Mouse (Mus musculus): Measurements from ENCODE around the gene F2rl1. TPM values are rescaled to one million over a fixed set of nuclear protein-coding genes. Genes with fewer than 3 reads are reported as not detected.
"Not testable (repeated sequence)": the region's sequence is repeated elsewhere in the genome, so short reads cannot be mapped to it uniquely, and the experiment has no call there.

Gene F2rl1
- polyA plus RNA-seq, 1 experiment from 2014 or later, result 10.7 TPM

DNA sequence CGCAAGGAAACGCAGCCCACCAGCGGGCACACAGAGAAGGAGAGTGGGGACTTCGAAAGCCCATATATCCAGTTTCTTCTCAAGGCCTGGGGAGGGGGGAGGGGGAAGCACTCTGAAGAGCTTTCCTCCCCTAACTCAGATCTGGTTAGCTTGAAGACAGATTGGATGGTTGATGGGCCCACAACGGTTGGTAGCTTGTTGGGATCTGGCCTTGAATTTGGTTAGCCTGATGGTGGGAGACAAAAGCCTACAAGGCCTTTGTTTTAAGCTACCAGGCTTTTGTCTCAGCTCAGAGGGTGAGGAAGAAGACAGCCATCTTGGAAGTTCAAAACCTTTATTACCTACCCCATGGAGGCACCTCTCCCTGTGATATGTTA is 11.1 kb upstream of the F2rl1 start:
- 47% methylated on average over 5 of the region's 5 CpGs for WGBS
- Histone ChIP-seq H3K4me1 (replicated peaks; ENCODE audit: control insufficient read depth, insufficient read depth) (peaks cover 9% of the 10 kb centered on the region), H3K4me3 (ENCODE audit: low read depth, low read length) (no peak overlapping the region), H3K27ac (replicated peaks) (peak overlapping the region; percentile 56), H3K9ac (ENCODE audit: low read length) (no peak overlapping the region), H3K4me2 (replicated peaks; ENCODE audit: low read depth) (no peak overlapping the region), H3K27me3 (ENCODE audit: control insufficient read depth, insufficient read depth, low read length) (no peaks in the 10 kb centered on the region), H3K36me3 (ENCODE audit: control insufficient read depth, insufficient read depth, low read length) (no peaks in the 10 kb centered on the region), H3K9me3 (ENCODE audit: control insufficient read depth, low read length) (no peaks in the 10 kb centered on the region)
- TF ChIP-seq CTCF (IDR thresholded peaks at IDR 0.05; ENCODE audit: low read depth) (no peak), EP300 (optimal IDR thresholded peaks at IDR 0.05) (no peak)
- DNase-seq (ENCODE audit: low spot score) (peak; percentile 11), ATAC-seq (ENCODE audit: low FRiP score, low TSS enrichment) (no peak)

- H3K9ac ChIP-seq (ENCODE audit: low read length), result no peak overlapping the region
- ATAC-seq (ENCODE audit: low FRiP score, low TSS enrichment), result peak; percentile 36; the same call in 1 of the 2 replicates
- no peak overlapping the region for H3K4me3 ChIP-seq (ENCODE audit: low read depth, low read length)
- H3K36me3 ChIP-seq (ENCODE audit: control insufficient read depth, insufficient read depth, low read length), result no peaks in the 10 kb centered on the region
- 13% methylated on average over 11 of the region's 11 CpGs for WGBS
- H3K27ac ChIP-seq (replicated peaks), result peak overlapping the region; percentile 56
- H3K4me2 ChIP-seq (replicated peaks; ENCODE audit: low read depth), result no peak overlapping the region
- H3K27me3 ChIP-seq (ENCODE audit: control insufficient read depth, insufficient read depth, low read length), result no peaks in the 10 kb centered on the region
- H3K9me3 ChIP-seq (ENCODE audit: control insufficient read depth, low read length), result no peaks in the 10 kb centered on the region
- TF ChIP-seq CTCF (IDR thresholded peaks at IDR 0.05; ENCODE audit: low read depth), result no peak
- TF ChIP-seq EP300 (optimal IDR thresholded peaks at IDR 0.05), result peak; percentile 45
- peak; percentile 54 for DNase-seq (ENCODE audit: low spot score)
- peaks cover 9% of the 10 kb centered on the region for H3K4me1 ChIP-seq (replicated peaks; ENCODE audit: control insufficient read depth, insufficient read depth)
Observed at GRCm38 (mm10) chr13:95535461-95536116, 10.6 kb upstream of the F2rl1 start.

GRCm38 (mm10) chr13:95535026-95535425 is 10.0 kb upstream of the F2rl1 start:
- Histone ChIP-seq H3K36me3 (ENCODE audit: control insufficient read depth, insufficient read depth, low read length) (no peaks in the 10 kb centered on the region), H3K4me3 (ENCODE audit: low read depth, low read length) (no peak overlapping the region), H3K4me2 (replicated peaks; ENCODE audit: low read depth) (no peak overlapping the region), H3K4me1 (replicated peaks; ENCODE audit: control insufficient read depth, insufficient read depth) (peaks cover 9% of the 10 kb centered on the region), H3K27me3 (ENCODE audit: control insufficient read depth, insufficient read depth, low read length) (no peaks in the 10 kb centered on the region), H3K9me3 (ENCODE audit: control insufficient read depth, low read length) (no peaks in the 10 kb centered on the region), H3K9ac (ENCODE audit: low read length) (no peak overlapping the region), H3K27ac (replicated peaks) (0 out of 2 replicates have a peak overlapping the region, but pooled peaks have one; percentile 0)
- DNase-seq (ENCODE audit: low spot score), result no peak
- ATAC-seq (ENCODE audit: low FRiP score, low TSS enrichment), result no peak
- no peak for TF ChIP-seq CTCF (IDR thresholded peaks at IDR 0.05; ENCODE audit: low read depth)
- no peak for TF ChIP-seq EP300 (optimal IDR thresholded peaks at IDR 0.05)
- WGBS, result 31% methylated on average over 6 of the region's 6 CpGs

GRCm38 (mm10) chr13:95534131-95534561 is 9.1 kb upstream of the F2rl1 start:
- H3K27ac ChIP-seq (replicated peaks), result peak overlapping the region; percentile 45; the same call in 1 of the 2 replicates
- no peaks in the 10 kb centered on the region for H3K9me3 ChIP-seq (ENCODE audit: control insufficient read depth, low read length)
- H3K4me3 ChIP-seq (ENCODE audit: low read depth, low read length), result peak overlapping the region; percentile 12; the same call in 1 of the 2 replicates
- H3K4me2 ChIP-seq (replicated peaks; ENCODE audit: low read depth), result peak overlapping the region; percentile 38
- WGBS, result 6% methylated on average over 5 of the region's 5 CpGs
- H3K4me1 ChIP-seq (replicated peaks; ENCODE audit: control insufficient read depth, insufficient read depth), result peaks cover 9% of the 10 kb centered on the region
- H3K27me3 ChIP-seq (ENCODE audit: control insufficient read depth, insufficient read depth, low read length), result no peaks in the 10 kb centered on the region
- ATAC-seq (ENCODE audit: low FRiP score, low TSS enrichment) (no peak), DNase-seq (ENCODE audit: low spot score) (peak; percentile 37)
- no peak for TF ChIP-seq EP300 (optimal IDR thresholded peaks at IDR 0.05)
- H3K9ac ChIP-seq (ENCODE audit: low read length), result no peak overlapping the region
- H3K36me3 ChIP-seq (ENCODE audit: control insufficient read depth, insufficient read depth, low read length), result no peaks in the 10 kb centered on the region

DNA sequence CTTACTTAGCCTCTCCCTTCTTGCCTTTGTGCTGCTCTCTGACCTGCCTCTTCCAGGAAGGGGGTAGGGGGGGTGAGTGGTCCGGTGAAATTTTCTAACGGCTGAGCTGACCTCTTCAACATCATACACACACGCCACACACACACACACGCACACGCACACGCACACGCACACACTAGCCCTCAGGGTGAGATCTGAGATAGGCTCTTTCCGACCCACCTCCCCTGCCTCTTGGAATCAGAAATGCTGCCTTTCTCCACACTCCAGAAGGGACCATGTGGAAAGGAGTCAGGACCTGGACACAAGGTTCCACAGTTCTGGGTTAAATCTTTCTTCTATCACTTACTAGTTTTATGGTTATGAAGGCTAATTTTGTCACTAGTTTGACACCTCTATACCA is 8.6 kb upstream of the F2rl1 start:
- no peaks in the 10 kb centered on the region for H3K9me3 ChIP-seq (ENCODE audit: control insufficient read depth, low read length)
- H3K27me3 ChIP-seq (ENCODE audit: control insufficient read depth, insufficient read depth, low read length), result no peaks in the 10 kb centered on the region
- H3K36me3 ChIP-seq (ENCODE audit: control insufficient read depth, insufficient read depth, low read length), result no peaks in the 10 kb centered on the region
- H3K4me3 ChIP-seq (ENCODE audit: low read depth, low read length), result no peak overlapping the region
- peaks cover 9% of the 10 kb centered on the region for H3K4me1 ChIP-seq (replicated peaks; ENCODE audit: control insufficient read depth, insufficient read depth)
- TF ChIP-seq EP300 (optimal IDR thresholded peaks at IDR 0.05) (no peak), CTCF (IDR thresholded peaks at IDR 0.05; ENCODE audit: low read depth) (no peak)
- ATAC-seq (ENCODE audit: low FRiP score, low TSS enrichment), result no peak
- H3K27ac ChIP-seq (replicated peaks), result 0 out of 2 replicates have a peak overlapping the region, but pooled peaks have one; percentile 45
- no peak overlapping the region for H3K9ac ChIP-seq (ENCODE audit: low read length)
- WGBS, result 51% methylated on average over 8 of the region's 8 CpGs
- peak; percentile 11 for DNase-seq (ENCODE audit: low spot score)
- no peak overlapping the region for H3K4me2 ChIP-seq (replicated peaks; ENCODE audit: low read depth)

DNA sequence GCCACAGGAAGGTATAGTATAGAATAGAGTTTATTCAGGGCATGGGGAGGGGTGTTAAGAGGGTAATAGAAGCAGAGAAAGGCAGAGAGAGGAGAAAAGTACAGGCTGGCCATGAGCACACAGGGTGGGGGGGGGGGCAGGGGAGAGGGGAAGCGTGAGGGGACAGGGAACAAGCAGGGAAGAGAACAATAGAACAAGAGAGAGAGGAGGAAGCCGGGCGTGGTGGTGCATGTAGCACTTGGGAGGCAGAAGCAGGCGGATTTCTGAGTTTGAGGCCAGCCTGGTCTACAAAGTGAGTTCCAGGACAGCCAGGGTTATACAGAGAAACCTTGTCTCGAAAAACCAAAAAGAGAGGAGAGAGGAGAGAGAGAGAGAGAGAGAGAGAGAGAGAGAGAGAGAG is 8.1 kb upstream of the F2rl1 start:
- not testable (repeated sequence) for H3K4me2 ChIP-seq (replicated peaks; ENCODE audit: low read depth); H3K4me3 ChIP-seq (ENCODE audit: low read depth, low read length); H3K36me3 ChIP-seq (ENCODE audit: control insufficient read depth, insufficient read depth, low read length); DNase-seq (ENCODE audit: low spot score); ATAC-seq (ENCODE audit: low FRiP score, low TSS enrichment); H3K27me3 ChIP-seq (ENCODE audit: control insufficient read depth, insufficient read depth, low read length); H3K9me3 ChIP-seq (ENCODE audit: control insufficient read depth, low read length); H3K4me1 ChIP-seq (replicated peaks; ENCODE audit: control insufficient read depth, insufficient read depth); H3K9ac ChIP-seq (ENCODE audit: low read length); H3K27ac ChIP-seq (replicated peaks)
- 69% methylated on average over 5 of the region's 5 CpGs for WGBS

All from stomach, postnatal 0 days (tissue).